Mouse (Mus musculus) hindbrain, embryonic 11.5 days (tissue): ENCODE measurements at regions not wholly inside any gene's neighbourhood (a gene's known extent, or its start where the extent isn't known, plus 50 kb on each side); places are given as distances from the start of the nearest gene placed in this dataset.

Experiments used
- ATAC-seq: fragments of 200-750 bp; cut with Nextera tagmentation; 2 replicates; pipeline ENCODE4 v1.8.0; 2017; ENCODE audit warnings: mild to moderate bottlenecking, moderate TSS enrichment, moderate library complexity; ENCODE audit not compliant: low FRiP score
- DNase-seq: peaks from one replicate; pipeline ENCODE4 v3.0.0-alpha.2; 2015; ENCODE audit warnings: low spot score
- H3K27ac ChIP-seq: fragments of 300-500 bp; sonication (generic); 2 replicates; pipeline ENCODE4 v1.5.1; 2014; ENCODE audit warnings: mild to moderate bottlenecking, low read depth, low read length
- H3K27me3 ChIP-seq: fragments of 300-500 bp; sonication (generic); 2 replicates; pipeline ENCODE4 v1.6.1; 2014; ENCODE audit warnings: mild to moderate bottlenecking, low read length, moderate library complexity, mixed read lengths; ENCODE audit not compliant: control insufficient read depth, insufficient read depth
- H3K36me3 ChIP-seq: fragments of 300-500 bp; sonication (generic); 2 replicates; pipeline ENCODE4 v1.6.1; 2014; ENCODE audit warnings: mild to moderate bottlenecking, low read length, moderate library complexity, mixed read lengths; ENCODE audit not compliant: control insufficient read depth, insufficient read depth
- H3K4me1 ChIP-seq: fragments of 300-500 bp; sonication (generic); replicated peaks from 2 replicates; pipeline ENCODE4 v1.6.1; 2014; ENCODE audit warnings: low read length, mixed read lengths; ENCODE audit not compliant: control insufficient read depth, insufficient read depth
- H3K4me2 ChIP-seq: fragments of 300-500 bp; sonication (generic); replicated peaks from 2 replicates; pipeline ENCODE4 v1.6.1; 2014; ENCODE audit warnings: mild to moderate bottlenecking, low read depth, low read length
- H3K4me3 ChIP-seq: fragments of 300-500 bp; sonication (generic); 2 replicates; pipeline ENCODE4 v1.5.1; 2014; ENCODE audit warnings: low read depth, low read length
- H3K9ac ChIP-seq: fragments of 300-500 bp; sonication (generic); 2 replicates; pipeline ENCODE4 v1.6.1; 2014; ENCODE audit warnings: low read depth, low read length
- H3K9me3 ChIP-seq: fragments of 300-500 bp; sonication (generic); 2 replicates; pipeline ENCODE4 v1.6.1; 2016; ENCODE audit warnings: low read length; ENCODE audit not compliant: control insufficient read depth
- WGBS: fragments of 180-500 bp; shearing (Covaris S2); extraction: QIAGEN DNeasy Blood & Tissue Kit; methylation state at CpG from one replicate; pipeline ENCODE4 v1.1.7; 2014; 5-methylcytosine and 5-hydroxymethylcytosine counted together

- DNase-seq (no peak), ATAC-seq (no peak)
- H3K4me3 ChIP-seq: no peak overlapping the region
- WGBS: 85% methylated on average over 1 of the region's 1 CpGs
- no peaks in the 10 kb centered on the region for H3K4me1 ChIP-seq
- H3K36me3 ChIP-seq: no peaks in the 10 kb centered on the region
- no peak overlapping the region for H3K9ac ChIP-seq
- H3K4me2 ChIP-seq: no peak overlapping the region
- no peaks in the 10 kb centered on the region for H3K27me3 ChIP-seq
- no peak overlapping the region for H3K27ac ChIP-seq
- no peaks in the 10 kb centered on the region for H3K9me3 ChIP-seq
These were observed 57.6 kb upstream of the Mroh9 start for GRCm38 (mm10) chr1:163143113-163143512.

- DNase-seq: no peak
- Histone ChIP-seq H3K4me1 (no peaks in the 10 kb centered on the region), H3K27me3 (no peaks in the 10 kb centered on the region), H3K27ac (no peak overlapping the region), H3K9me3 (no peaks in the 10 kb centered on the region), H3K4me3 (no peak overlapping the region), H3K9ac (no peak overlapping the region), H3K36me3 (no peaks in the 10 kb centered on the region), H3K4me2 (no peak overlapping the region)
- WGBS: 90% methylated on average over 1 of the region's 1 CpGs
- no peak for ATAC-seq
These were observed 56.0 kb upstream of the Mroh9 start for GRCm38 (mm10) chr1:163141471-163141870.

DNA sequence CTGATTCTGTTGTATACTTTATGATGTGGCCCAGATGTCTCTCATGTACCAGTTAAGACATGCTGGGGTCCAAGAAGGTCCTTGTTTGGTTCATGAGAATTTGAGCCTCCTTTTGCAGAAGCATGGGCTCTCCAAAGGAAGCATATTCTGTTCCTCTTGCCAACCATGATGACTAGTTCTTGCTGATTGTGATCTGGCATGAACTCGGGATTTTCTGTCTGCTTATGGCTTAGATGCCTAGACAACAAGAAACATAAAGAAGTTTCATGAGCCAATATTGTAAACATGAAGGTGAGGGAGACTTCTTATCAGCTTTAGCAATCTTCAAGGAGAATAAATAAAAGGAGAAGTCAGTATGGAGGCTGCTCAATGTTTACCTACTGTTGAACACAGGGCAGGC, 52.7 kb upstream of the Mroh9 start:
- Histone ChIP-seq H3K27ac (no peak overlapping the region), H3K27me3 (no peaks in the 10 kb centered on the region), H3K4me1 (no peaks in the 10 kb centered on the region), H3K9ac (no peak overlapping the region), H3K36me3 (no peaks in the 10 kb centered on the region), H3K4me2 (no peak overlapping the region), H3K4me3 (no peak overlapping the region), H3K9me3 (no peaks in the 10 kb centered on the region)
- WGBS: 67% methylated on average over 1 of the region's 1 CpGs
- DNase-seq (no peak), ATAC-seq (no peak)
